Mouse (Mus musculus) spleen, postnatal 36 days (tissue): ENCODE measurements around the gene Cabp2.
"Not testable (repeated sequence)": the region's sequence is repeated elsewhere in the genome, so short reads cannot be mapped to it uniquely, and the experiment has no call there.

ENCODE experiments used
- DNase-seq, 2 experiments: peaks; one replicate each; pipeline ENCODE4 v3.0.0; 2022; ENCODE audit warnings: low spot score in 2 of 2, mixed read lengths in 1 of 2

The Cabp2 gene

DNA sequence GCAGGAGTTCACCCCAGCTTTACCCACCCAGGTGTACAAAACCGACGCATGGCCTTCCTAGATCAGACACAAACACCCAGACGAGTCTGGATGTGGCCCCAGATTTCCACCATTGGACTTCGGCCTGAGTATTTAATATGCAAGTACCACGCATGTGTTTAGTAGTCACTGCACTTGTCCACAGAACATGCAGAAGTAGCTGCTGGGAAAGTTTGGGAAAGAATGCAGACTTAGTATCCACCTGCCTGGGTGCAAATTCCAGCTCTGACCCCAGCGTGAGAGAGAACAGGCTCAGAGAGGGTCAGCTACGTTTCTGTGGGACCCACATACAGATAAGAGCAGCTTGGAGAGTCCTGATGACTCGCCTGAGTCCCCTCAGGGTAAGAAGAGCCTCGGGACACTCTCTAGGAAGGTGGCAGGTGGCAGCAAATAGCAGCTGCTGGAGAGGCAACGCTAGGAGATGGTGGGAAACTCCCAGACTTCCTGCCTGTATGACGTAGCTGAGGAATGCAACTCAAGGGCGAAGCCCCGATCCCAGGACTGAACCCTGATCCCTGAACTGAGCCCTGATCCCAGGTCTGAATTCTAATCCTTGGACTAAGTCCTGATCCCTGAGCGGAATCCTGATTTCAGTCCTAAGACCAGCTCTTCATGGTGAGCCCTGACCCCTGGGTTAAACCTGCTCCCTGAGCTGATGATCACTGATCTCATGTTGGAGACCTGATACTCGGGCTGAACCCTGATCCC, 25.3 kb upstream of the Cabp2 start:
- DNase-seq = no peak

DNA sequence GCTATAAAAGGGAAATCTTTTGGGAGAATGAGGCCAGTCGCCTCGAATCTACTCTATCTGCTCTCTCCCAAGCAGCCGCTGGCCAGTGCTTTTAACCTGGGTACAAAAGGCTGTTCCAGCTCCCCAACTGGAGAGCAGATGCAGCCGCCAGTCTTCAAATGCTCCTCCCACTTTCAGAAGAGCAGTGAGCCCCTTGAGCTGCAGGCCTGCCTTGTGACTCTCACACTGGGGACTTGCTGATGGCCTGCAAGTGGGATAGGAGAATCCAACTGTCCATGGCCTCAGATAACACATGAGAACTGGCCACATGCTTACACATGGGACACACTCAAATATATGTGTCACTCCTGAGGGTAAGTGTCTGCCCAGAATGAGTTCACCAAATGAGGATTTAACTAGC, 24.7 kb upstream of the Cabp2 start:
- no peak for DNase-seq

DNA sequence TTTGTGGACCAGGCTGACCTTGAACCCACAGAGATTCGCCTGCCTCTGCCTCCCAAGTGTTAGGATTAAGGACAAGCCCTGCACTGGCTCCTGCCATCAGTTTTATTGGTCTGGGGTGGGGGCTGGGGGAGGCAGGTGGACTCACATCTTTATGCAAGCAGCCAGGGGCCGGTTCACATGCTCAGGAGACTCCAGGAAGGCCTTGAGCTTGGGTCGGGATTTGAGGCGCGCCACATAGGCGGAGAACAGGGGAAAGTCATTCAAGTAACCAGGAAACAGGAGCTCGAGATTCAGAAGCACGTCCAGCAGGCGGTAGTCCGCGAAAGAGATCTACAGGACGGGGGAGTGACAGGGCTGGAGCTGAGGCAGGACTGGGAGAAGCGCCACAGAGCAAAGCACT, 24.0 kb upstream of the Cabp2 start:
- DNase-seq = no peak

DNA sequence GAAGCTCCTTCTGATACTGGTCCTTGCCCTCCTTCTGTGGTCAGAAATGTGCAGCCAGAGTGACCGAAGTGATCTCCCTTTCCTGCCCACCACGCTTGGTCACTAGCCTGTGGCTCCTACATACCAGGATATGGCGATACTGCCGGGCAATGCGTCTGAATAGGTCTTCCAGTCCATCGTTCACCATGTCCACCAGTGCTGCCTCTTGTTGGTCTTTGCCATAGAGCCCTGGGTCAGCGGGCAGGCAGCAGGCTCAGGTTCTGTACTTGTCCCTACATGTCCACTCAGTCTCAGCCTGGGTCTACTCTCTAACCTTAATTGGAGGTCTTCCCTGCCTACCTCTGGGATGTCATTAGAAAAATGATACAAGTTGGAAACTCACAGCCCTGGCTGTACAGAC, 23.4 kb upstream of the Cabp2 start:
- DNase-seq = no peak

DNA sequence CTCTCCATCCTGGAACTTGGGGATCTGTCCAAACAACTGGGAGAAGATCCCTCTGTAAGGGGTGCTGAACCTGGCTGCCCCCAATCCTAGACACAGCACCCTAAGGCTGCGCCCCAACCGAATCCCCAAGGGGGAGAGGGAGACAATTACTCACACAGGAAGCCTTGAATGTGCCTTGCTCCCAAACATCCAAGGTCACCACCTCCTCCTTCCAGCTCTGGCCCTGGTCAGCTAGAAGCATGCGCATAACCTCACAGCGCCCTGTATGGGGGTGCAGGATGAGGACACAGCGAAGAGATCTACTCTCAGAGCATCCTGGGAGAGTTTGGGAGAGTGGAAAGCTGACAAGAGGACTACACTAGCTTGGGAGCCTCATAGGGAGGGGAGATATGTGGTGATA, 22.8 kb upstream of the Cabp2 start:
- no peak for DNase-seq

DNA sequence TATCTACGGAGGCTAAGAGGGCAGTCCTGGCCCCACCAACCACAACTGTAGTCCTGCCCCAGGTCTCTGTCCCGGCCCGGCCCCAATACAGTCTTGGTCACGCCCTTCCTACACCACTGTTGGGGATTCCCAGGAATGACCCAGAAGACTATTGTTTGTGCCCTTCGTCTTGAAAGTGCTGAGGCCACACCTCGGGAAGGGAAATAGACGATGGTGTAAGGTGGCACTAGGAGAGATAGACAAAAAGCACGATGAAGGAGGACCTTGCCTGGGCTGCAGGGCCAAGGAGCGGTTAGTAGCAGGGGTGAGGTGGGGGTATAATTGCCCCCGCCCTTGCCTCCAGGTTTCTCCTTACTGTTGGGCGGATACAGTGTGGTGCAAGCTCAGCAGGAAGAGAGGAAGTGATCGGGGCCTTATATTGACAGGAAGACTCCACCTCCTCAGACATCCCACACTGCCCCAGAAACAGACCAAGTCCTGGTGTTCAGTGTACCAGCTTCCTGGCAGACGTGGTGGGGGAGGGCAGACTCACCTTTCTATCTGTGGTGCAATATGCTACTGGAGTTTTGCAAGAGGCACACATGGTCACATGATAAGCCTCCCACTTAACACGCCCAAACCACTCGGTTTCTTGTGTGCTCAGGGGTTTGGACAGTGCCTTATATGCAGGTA, 22.2 kb upstream of the Cabp2 start, which contains the start of gene Gstp3:
TSS of gene Gstp3 (minus strand) at position 501 of the 672 bp plus-strand sequence.
- DNase-seq = peak; percentile 41 to 62

DNA sequence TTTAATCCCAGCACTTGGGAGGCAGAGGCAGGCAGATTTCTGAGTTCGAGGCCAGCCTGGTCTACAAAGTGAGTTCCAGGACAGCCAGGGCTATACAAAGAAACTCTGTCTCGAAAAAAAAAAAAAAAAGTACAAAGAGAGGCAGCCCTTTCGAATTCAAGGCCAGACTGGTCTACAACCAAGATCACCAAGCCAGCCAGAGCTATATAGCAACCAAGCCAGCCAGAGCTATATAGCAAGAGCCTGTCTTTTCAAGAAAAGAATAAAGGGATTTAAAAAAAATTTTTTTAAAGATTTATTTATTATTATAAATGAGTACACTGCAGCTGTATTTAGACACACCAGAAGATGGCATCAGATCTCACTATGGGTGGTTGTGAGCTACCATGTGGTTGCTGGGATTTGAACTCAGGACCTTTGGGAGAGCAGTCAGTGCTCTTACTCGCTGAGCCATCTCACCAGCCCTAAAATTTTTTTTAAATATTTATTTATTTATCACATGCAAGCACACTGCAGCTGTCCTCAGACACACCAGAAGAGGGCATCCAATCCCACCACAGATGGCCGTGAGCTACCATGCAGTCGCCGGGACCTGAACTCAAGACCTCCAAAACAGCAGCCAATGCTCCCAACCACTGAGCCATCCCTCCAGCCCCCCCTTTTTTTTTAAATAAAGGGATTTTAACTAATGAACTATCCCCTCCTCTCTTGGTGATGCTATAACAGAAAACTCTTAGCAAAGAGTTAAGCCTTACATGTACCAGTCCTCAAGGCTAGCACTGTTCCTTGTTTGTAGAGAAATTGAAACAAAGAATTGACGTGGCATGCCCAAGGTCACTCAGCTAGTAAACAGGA, 21.1 kb upstream of the Cabp2 start:
- DNase-seq = not testable (repeated sequence)

DNA sequence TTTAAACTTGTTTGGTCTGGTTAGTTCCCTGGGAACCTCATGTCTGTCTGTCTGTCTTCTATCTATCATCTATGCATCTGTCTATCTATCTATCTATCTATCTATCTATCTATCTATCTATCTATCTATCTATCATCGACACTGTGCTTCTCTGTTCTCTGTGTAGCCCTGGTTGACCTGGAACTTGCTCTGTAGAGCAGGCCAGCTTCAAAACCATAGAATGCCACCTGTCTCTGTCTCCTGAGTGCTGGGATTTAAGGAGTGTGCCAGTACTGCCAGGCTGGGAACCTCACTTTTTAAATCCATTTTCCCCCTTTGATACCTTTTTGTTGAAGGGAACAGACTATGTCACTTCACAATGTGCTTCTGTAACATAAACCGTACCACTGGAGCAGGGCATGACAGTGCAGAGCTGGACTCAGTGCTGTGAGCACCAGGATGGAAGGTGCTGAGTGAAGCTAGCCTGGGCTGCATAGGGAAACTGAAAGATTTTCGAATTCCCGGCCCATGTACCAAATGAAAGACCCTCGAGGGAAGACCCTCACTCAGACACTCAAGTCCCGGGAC, 20.4 kb upstream of the Cabp2 start:
- no peak for DNase-seq

DNA sequence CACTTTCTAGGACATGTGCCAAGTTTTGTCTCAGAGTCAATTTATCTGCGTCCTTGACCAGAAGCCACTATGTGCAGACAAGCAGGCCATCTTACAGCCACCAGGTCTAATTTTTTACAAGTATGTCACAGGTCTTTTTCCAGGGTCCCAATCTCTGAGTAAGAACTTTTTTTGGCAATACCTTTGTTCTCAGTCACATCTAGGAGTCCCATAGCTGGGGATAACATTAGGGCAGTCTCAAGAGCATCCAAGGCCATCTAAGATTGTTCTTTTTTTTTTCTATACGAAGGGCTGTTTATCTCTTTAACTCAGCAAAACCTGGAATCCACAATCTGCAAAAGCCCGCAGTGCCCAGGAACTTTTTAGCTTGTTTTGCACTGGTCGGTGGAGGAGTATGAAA, 18.0 kb upstream of the Cabp2 start:
- not testable (repeated sequence) for DNase-seq

DNA sequence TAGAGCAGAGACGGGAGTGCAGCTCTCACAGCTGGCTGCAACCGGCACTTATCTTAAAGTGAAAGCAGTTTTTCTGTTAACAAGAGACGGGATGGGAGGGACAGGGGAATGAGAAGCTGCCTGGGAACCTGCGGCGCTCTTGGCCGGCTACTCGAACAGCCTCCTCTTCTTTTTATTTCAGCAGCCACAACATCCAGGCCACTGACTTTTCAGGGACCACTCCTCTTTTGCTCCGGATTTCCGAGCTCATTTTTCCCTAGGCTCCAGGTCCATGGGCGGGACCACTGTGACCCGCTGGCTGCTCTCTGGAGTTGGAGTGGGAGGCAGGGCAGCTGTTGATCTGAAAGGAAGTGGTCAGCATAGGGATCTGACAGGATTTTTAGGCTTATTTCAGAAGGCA, 16.9 kb upstream of the Cabp2 start:
- DNase-seq = not testable (repeated sequence)

DNA sequence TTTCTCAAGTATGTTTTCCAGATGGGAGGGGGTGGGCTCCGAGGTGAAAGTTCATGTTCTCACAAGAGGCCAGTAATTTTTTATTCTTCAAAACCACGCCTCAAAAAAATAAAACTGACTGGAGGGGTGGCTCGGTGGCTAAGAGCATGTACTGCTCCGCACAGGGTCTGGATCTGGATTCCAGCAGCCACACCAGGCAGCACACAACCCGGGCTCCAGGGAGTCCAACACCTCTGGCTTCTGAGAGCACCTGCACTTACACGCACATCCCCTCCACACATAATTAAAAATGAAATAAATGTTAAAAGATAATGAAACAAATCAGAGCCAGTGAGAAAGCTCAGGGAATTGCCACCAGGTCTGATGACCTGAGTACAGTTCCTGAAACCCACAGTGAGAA, 15.1 kb upstream of the Cabp2 start:
- no peak for DNase-seq

DNA sequence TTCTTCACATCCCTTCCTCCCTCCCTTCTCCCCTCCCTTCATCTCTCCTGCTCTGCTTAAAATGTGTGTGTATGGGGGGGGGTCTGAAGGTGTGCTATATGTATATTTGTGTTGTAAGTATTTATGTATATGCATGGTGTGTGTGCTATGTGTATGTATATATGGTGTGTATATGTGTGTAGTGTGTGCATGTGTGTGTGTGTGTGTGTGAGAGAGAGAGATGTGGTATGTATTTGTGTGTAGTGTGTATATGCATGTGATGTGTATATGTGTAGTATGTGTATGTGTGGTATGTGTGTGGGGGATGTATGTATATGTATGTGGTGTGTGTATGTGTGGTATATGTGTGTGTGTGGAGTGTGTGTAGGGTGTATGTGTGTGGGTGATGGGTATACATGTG, 14.5 kb upstream of the Cabp2 start:
- no peak for DNase-seq

DNA sequence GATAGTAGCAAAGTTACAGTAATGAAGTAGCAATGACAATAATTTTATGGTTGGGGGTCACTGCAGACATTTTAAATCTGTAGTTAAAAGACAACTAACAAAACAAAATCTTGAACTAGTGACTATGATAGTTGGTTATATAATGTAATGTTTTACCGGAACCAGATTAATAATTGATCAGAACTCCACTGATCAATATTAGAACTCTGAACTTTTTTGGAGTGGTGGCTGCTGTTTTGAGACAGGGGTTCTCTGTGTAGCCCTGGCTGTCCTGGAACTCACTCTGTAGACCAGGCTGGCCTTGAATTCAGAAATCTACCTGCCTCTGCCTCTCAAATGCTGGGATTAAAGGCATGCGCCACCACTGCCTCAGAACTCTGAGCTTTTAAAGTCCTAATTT, 13.1 kb upstream of the Cabp2 start:
- DNase-seq = not testable (repeated sequence)

DNA sequence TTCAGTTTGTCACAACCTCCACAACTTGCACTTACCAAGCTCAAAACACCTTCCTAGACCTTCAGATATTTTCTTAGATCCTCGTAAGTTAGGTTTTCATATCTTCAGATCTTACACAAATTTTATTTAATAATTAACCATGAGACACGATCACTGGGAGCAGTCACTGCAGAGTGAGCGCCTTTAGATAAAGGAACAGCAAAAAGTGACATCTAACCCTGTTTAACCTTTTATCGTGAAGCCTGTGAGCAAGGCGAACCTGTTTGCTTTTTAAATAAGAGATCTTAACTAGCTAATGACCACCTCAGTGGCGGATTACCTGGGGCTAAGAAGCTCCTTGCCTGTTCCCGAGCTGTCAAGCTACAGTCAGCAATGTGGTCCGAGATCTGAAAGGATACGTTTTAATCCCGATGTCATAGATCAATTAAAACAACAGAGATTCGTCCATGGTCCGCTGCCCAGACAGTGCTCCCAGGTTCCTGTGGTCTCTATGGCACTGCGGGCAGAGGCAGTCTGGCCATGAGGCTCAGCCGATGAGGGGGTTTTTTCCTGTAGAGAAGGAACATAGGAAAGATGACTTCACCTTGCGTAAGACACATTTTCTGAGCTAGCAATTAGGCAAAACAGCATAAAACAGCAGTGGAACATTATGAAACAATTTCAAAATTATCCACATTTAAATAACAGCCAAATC, 12.5 kb upstream of the Cabp2 start:
- DNase-seq = no peak

DNA sequence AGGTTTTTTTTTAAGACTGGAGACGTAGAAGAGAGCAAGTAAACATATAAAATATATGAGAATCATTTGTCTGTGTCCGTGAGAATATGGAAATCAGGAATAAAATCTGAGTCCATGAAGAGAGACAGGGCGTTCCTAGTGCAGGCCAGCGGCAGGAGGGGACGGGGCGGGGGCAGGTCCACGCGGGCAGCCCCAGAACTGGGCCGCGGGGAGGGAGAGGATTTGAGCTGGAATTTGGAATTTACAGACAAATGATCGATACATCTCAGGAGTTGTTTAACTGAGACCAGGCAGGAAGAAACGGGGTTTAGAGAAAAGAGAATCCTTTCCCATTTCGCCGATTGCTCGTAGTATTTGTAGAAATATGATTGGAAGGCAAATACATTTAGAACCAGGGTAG, 11.1 kb upstream of the Cabp2 start:
- no peak for DNase-seq

DNA sequence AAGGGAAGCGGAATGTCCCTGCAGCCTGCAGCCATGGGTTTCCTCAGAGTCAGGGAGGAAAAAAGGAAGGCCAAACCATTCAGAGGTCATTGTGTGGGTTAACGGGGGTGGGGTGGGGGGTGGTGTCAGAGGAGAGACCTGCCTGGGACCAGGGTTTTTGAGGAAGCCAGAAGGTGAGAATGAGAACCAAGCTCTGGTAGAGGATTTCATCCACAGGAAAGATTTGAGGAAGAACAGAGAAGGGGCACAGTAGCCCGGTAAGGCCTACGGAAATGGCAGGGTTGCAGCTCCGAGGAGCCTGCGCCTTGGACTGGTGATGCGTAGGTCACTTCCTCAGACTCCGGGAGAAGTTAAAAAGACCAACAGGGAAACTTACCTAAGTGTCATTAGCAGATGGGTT, 10.6 kb upstream of the Cabp2 start:
- DNase-seq = no peak

DNA sequence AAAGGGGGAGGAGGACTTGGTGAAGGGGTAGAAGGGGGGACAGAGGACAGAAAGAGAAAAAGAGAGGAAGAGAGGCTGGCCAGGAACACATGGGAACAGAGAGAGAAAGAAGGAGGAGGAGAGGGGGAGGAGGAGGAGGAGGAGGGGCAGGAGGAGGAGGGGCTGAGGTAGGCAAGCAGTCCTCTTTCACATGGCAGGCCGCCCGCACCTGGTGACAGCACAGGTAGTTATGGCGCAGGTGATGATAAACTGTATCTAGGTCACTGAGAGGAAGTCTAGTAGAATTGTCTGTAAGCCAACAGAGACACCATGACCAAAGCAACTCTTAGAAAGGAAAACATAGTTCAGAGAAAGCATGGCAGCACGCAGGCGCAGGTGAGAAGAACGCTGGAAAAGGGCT, 10.0 kb upstream of the Cabp2 start:
- DNase-seq = no peak

DNA sequence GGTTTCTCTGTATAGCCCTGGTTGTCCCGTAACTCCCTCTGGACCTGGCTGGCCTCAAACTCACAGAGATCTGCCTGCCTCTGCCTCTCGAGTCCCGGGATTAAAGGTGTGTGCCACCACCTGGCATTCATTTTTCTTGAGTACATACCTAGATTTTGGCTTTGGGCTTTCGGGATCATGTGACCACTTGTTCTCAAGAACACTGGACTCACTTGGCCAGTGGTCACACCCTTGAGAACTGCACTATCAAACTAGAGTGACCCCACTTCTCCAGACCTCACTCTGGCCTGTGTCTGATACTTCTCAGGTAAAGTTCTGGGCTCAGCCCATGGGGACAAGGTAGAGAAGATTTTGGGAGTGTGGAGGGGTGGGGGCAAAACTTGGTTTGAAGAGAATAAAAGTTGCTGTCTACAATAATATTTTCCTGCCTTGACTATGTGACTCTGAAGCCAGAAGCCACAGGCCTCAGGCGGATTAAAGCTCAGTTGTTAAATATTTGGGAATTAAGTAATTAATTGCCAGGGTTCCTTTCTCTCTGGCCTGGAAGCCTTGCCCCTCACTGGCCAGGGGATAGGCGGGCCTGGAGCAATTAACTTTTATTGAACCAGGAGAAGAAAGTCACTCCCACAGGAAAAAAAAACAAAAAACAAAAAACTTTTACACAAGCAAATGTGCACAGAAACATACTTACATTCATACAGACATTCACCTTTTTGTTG, 8.5 kb upstream of the Cabp2 start:
- DNase-seq = no peak

DNA sequence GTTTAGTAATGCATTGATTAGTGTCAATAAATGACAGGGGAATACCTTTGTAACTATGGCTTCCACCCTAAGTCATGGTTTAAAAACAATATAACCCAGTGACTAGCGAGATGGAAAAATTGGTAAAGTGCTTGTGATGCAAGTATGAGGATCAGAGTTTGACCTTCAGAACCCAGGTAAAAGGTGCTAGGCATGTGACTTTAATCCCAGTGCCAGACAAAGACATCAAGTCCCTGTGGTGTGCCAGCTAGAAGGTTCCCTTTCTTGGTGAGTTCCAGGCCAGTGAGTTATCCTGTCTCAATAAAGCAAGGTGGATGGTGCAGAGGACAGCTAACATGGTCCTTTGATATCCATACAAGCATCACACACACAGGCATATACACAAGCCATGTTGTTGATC, 5.8 kb upstream of the Cabp2 start:
- no peak for DNase-seq

DNA sequence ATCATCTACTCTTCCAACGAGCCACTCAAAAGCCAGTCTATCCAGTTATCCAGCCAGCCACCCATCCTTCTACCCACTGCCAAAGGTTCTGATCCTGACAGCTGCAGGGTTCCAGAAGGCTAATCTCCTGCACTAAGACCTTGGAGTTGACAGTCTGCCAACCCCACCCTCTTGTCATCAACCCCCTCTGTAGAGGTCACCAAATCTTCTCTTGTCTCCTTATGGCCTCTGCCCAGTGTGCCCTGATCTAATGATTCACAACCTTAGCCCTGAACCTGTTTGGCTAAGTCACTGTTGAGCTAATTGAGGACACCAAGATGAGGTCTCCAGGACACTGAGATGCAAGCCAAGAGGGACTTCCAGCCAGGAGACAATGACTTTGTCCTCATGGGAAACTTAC, 1.8 kb upstream of the Cabp2 start:
- peak in 1 of 2 experiments; percentile 47 for DNase-seq

DNA sequence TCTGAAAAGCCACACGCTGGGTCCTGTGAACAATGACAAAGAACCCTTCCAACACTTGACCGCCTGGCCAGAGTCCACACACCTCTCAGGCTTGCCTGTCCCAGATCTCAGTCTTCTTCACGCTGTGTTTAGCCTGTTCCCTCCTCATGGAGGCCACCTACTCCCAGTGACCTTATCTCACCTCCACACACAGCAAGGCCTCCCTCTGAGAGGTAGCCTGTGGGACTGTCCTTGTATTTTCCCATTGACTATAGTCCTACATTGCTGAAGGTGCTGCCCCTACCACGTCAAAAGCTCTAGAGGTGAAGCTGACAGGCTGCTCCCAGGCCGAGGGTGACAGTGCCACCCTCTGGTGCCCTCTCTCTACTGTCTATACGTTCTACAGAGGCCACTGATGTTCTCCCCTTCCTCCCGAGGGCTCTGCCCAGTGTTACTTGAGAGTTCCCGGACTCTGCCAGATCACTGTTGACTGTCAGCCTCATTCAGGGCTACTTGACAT, 818 bp upstream of the Cabp2 start:
- no peak for DNase-seq
